Mouse (Mus musculus) hindbrain, embryonic 16.5 days (tissue): ENCODE measurements around the gene Thada. TPM values are rescaled to one million over a fixed set of nuclear protein-coding genes. Genes with fewer than 3 reads are reported as not detected.
A peak's percentile ranks its signal among the peaks of the same experiment; 100 is the strongest.

ENCODE experiments used
- ATAC-seq: fragments of 200-750 bp; cut with Nextera tagmentation; 2 replicates; pipeline ENCODE4 v1.8.0; 2017; ENCODE audit warnings: moderate TSS enrichment, moderate library complexity
- H3K27ac ChIP-seq: fragments of 300-500 bp; sonication (generic); 2 replicates; pipeline ENCODE4 v1.5.1; 2014; ENCODE audit warnings: low read depth, mild to moderate bottlenecking, control low read depth, low read length, moderate library complexity
- H3K27me3 ChIP-seq: fragments of 300-500 bp; sonication (generic); replicated peaks from 2 replicates; pipeline ENCODE4 v1.6.1; 2014; ENCODE audit warnings: low read length; ENCODE audit not compliant: control insufficient read depth, insufficient read depth
- H3K36me3 ChIP-seq: fragments of 300-500 bp; sonication (generic); 2 replicates; pipeline ENCODE4 v1.6.1; 2014; ENCODE audit warnings: mild to moderate bottlenecking, low read length, moderate library complexity, mixed read lengths; ENCODE audit not compliant: control insufficient read depth, insufficient read depth
- H3K4me1 ChIP-seq: fragments of 300-500 bp; sonication (generic); 2 replicates; pipeline ENCODE4 v1.6.1; 2014; ENCODE audit warnings: low read depth, low read length; ENCODE audit not compliant: control insufficient read depth, insufficient read depth
- H3K4me2 ChIP-seq: fragments of 300-500 bp; sonication (generic); 2 replicates; pipeline ENCODE4 v1.6.1; 2014; ENCODE audit warnings: mild to moderate bottlenecking, low read length, control low read depth, moderate library complexity
- H3K4me3 ChIP-seq: fragments of 300-500 bp; sonication (generic); 2 replicates; pipeline ENCODE4 v1.5.1; 2014; ENCODE audit warnings: mild to moderate bottlenecking, low read length, control low read depth, moderate library complexity
- H3K9ac ChIP-seq: fragments of 300-500 bp; sonication (generic); 2 replicates; pipeline ENCODE4 v1.6.1; 2014; ENCODE audit warnings: low read depth, mild to moderate bottlenecking, control low read depth, low read length, moderate library complexity
- H3K9me3 ChIP-seq: fragments of 300-500 bp; sonication (generic); 2 replicates; pipeline ENCODE4 v1.6.1; 2014; ENCODE audit warnings: mild to moderate bottlenecking, low read length, moderate library complexity; ENCODE audit not compliant: control insufficient read depth
- WGBS: fragments of 180-500 bp; shearing (Covaris S2); extraction: QIAGEN DNeasy Blood & Tissue Kit; methylation state at CpG from one replicate; pipeline ENCODE4 v1.1.7; 2014; 5-methylcytosine and 5-hydroxymethylcytosine counted together
- polyA plus RNA-seq: library from polyadenylated mRNA; unstranded; fragments of >200 nt; fragmentation: Nextera tagmentation; extraction: Ambion mirVana; gene quantifications from 2 replicates; pipeline ENCODE4 v1.2.1, GENCODE M21; 2015

The Thada gene
- polyA plus RNA-seq, 1 experiment from 2014 or later = 5.1 TPM

GRCm38 (mm10) chr17:84175196-84175595 is 290.8 kb downstream of the Thada start:
- ATAC-seq = no peak
- Histone ChIP-seq H3K9me3 (peaks cover 4% of the 10 kb centered on the region), H3K9ac (no peak overlapping the region), H3K4me3 (no peak overlapping the region), H3K4me2 (no peak overlapping the region), H3K36me3 (no peaks in the 10 kb centered on the region), H3K4me1 (no peaks in the 10 kb centered on the region), H3K27ac (no peak overlapping the region), H3K27me3 (no peaks in the 10 kb centered on the region)
- 96% methylated on average over 17 of the region's 17 CpGs for WGBS

DNA sequence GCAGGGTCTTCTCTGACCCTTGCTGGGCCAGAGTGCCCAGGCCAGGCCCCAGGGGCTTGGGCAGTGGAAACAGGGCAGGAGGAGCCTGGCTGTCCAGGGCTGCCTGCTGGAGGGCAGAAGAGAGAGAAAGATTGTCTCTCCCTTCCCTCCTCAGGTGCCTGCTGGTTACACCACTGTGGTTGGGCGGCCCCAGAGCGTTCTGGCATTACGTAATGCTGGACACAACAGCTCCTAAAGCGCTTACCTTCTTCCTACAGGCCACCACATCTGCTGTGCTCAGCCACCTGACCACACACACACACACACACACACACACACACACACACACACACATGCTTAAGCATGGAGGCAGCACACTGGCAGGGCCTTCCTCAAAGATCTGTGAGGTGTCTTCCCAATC is 298.6 kb downstream of the Thada start:
- no peaks in the 10 kb centered on the region for H3K4me1 ChIP-seq
- ATAC-seq = no peak
- H3K9ac ChIP-seq = no peak overlapping the region; the same call in 1 of the 2 replicates
- H3K4me3 ChIP-seq = no peak overlapping the region
- H3K27me3 ChIP-seq = no peaks in the 10 kb centered on the region
- no peaks in the 10 kb centered on the region for H3K36me3 ChIP-seq
- 98% methylated on average over 4 of the region's 4 CpGs for WGBS
- no peak overlapping the region for H3K27ac ChIP-seq
- H3K4me2 ChIP-seq = no peak overlapping the region
- no peaks in the 10 kb centered on the region for H3K9me3 ChIP-seq

- peaks cover 5% of the 10 kb centered on the region for H3K4me1 ChIP-seq
- no peak overlapping the region for H3K4me3 ChIP-seq
- no peaks in the 10 kb centered on the region for H3K9me3 ChIP-seq
- no peak overlapping the region for H3K27ac ChIP-seq
- no peak overlapping the region for H3K4me2 ChIP-seq
- ATAC-seq = no peak
- 87% methylated on average over 9 of the region's 9 CpGs for WGBS
- no peaks in the 10 kb centered on the region for H3K27me3 ChIP-seq
- no peaks in the 10 kb centered on the region for H3K36me3 ChIP-seq
- H3K9ac ChIP-seq = no peak overlapping the region
Measured at GRCm38 (mm10) chr17:84166135-84166860, 299.7 kb downstream of the Thada start.

DNA sequence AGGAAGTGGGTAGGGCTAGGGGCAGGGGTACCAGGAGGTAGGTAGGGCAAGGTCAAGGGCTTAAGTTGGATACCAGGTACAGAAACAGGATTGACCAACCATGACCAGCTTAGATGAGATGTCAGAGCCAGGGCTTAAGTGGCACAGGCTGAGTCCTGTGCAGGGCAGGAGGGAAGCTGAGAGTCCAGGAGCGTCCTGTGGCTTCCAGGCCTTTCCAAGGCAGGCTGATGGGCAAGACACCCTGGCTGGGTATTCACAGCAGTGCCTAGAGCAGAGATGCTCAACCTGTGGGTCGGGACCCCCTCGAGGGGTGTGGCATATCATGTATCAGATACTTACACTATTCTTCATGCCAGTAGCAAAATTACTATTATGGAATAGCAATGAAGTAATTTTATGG is 300.3 kb downstream of the Thada start:
- H3K4me3 ChIP-seq = no peak overlapping the region
- no peak for ATAC-seq
- 83% methylated on average over 3 of the region's 3 CpGs for WGBS
- H3K27ac ChIP-seq = no peak overlapping the region
- no peaks in the 10 kb centered on the region for H3K9me3 ChIP-seq
- H3K27me3 ChIP-seq = no peaks in the 10 kb centered on the region
- H3K36me3 ChIP-seq = no peaks in the 10 kb centered on the region
- peaks cover 8% of the 10 kb centered on the region for H3K4me1 ChIP-seq
- H3K4me2 ChIP-seq = no peak overlapping the region
- H3K9ac ChIP-seq = no peak overlapping the region

GRCm38 (mm10) chr17:84164146-84164545 is 301.9 kb downstream of the Thada start:
- no peak overlapping the region for H3K9ac ChIP-seq
- no peaks in the 10 kb centered on the region for H3K36me3 ChIP-seq
- H3K27ac ChIP-seq = no peak overlapping the region
- H3K4me2 ChIP-seq = no peak overlapping the region
- no peaks in the 10 kb centered on the region for H3K27me3 ChIP-seq
- 87% methylated on average over 8 of the region's 8 CpGs for WGBS
- ATAC-seq = no peak
- no peak overlapping the region for H3K4me3 ChIP-seq
- H3K4me1 ChIP-seq = peaks cover 8% of the 10 kb centered on the region
- no peaks in the 10 kb centered on the region for H3K9me3 ChIP-seq

- Histone ChIP-seq H3K9me3 (no peaks in the 10 kb centered on the region), H3K4me1 (peaks cover 8% of the 10 kb centered on the region), H3K4me2 (no peak overlapping the region), H3K4me3 (no peak overlapping the region), H3K9ac (no peak overlapping the region), H3K27me3 (no peaks in the 10 kb centered on the region), H3K27ac (no peak overlapping the region), H3K36me3 (no peaks in the 10 kb centered on the region)
- WGBS = 82% methylated on average over 12 of the region's 12 CpGs
- ATAC-seq = no peak
Measured at GRCm38 (mm10) chr17:84163066-84163785, 302.8 kb downstream of the Thada start.

DNA sequence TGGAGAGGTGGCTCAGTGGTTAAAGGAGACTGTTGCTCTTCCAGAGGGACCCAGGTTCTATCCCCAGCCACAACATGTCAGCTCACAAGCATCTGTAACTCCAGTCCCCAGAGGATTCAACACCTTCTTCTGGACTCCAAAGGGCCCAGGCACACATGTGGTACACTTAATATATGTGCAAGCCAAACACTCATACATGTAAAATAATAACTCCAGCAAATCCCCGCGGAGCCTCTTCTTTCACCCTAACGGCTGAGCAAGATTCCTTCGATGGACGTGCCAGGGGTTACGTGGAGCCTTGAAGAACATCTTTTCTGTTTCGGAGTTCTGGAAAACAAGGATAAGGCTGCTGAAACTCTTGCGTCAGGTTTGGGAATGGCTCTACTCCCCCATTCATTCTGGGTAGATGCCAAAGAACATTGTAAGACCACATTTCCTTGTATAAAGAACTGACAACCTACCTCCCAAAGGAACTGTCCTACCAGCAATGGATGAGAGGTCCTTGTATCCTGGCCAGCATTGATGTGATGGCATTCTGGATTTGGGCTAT is 303.7 kb downstream of the Thada start:
- peaks cover 8% of the 10 kb centered on the region for H3K4me1 ChIP-seq
- WGBS = 82% methylated on average over 8 of the region's 8 CpGs
- H3K36me3 ChIP-seq = no peaks in the 10 kb centered on the region
- no peak overlapping the region for H3K4me3 ChIP-seq
- no peak for ATAC-seq
- H3K27me3 ChIP-seq = no peaks in the 10 kb centered on the region
- H3K9me3 ChIP-seq = no peaks in the 10 kb centered on the region
- H3K4me2 ChIP-seq = no peak overlapping the region
- H3K27ac ChIP-seq = peak overlapping the region; percentile 31; the same call in 1 of the 2 replicates
- no peak overlapping the region for H3K9ac ChIP-seq

DNA sequence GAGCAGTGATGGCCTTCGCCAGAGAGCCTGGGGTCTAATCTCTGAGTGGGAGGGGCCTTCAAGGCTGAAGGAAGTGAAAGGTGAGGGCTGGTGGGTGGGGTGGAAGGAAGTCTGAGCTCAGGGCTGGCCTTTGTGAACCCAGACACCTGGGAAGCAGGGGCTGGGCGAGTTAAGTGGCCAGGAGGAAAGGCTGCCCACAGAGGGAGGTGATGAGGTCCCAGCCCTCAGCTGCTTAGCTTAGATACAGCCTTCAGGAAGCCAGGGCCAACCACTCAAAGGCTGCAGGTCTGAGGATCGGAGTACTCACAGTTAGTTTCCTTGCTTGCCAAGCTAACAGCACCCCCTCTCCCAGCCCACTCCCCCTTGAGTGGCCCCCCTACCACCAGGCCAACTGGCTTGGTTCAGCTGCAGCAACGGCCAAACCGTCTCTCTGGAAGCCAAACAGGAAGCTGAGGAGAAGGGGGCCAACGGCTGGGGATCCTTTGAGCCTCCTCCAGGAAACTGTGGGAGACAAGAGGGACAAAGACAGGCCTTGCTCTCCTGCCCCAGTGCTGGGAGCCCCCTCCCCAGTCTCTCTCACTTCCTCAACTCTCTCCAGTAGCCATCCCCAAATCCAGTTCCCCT is 304.7 kb downstream of the Thada start:
- no peaks in the 10 kb centered on the region for H3K9me3 ChIP-seq
- no peak overlapping the region for H3K4me3 ChIP-seq
- H3K36me3 ChIP-seq = no peaks in the 10 kb centered on the region
- H3K4me1 ChIP-seq = peaks cover 8% of the 10 kb centered on the region
- H3K9ac ChIP-seq = no peak overlapping the region; the same call in 1 of the 2 replicates
- H3K4me2 ChIP-seq = no peak overlapping the region
- no peaks in the 10 kb centered on the region for H3K27me3 ChIP-seq
- WGBS = 35% methylated on average over 5 of the region's 6 CpGs
- peak overlapping the region; percentile 25; the same call in 1 of the 2 replicates for H3K27ac ChIP-seq
- ATAC-seq = peak; percentile 87

DNA sequence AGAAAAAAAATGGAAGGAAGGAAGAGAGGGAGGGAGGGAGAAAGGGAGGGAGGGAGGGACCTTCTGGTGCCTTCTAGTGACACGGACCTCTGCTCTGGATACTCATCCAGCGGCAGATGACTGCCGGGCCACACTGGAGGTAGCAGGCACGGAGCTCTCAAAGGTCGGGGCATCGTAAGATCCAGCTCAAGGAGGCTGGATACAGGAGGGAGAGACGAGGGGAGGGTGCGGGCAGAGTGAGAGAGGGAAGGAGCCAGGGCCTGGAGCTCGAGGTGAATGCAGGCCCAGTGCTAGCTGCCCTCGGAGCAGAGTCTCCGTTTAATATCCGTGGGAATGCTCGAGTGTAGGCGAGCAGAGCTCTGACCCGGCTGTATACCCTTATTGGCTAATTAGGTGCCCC is 307.1 kb downstream of the Thada start:
- Histone ChIP-seq H3K9me3 (no peaks in the 10 kb centered on the region), H3K9ac (no peak overlapping the region), H3K27me3 (no peaks in the 10 kb centered on the region), H3K36me3 (no peaks in the 10 kb centered on the region), H3K4me2 (no peak overlapping the region), H3K4me1 (peaks cover 8% of the 10 kb centered on the region), H3K27ac (no peak overlapping the region), H3K4me3 (no peak overlapping the region)
- 67% methylated on average over 15 of the region's 15 CpGs for WGBS
- no peak for ATAC-seq
